Mouse (Mus musculus) embryonic facial prominence, embryonic 12.5 days (tissue): ENCODE results near the gene Apex2. TPM values are rescaled to one million over a fixed set of nuclear protein-coding genes. Genes with fewer than 3 reads are reported as not detected.
A peak's percentile ranks its signal among the peaks of the same experiment; 100 is the strongest.
"Not testable (repeated sequence)": the region's sequence is repeated elsewhere in the genome, so short reads cannot be mapped to it uniquely, and the experiment has no call there.

ENCODE experiments used
- ATAC-seq: fragments of 200-750 bp; cut with Nextera tagmentation; 2 replicates; pipeline ENCODE4 v1.8.0; 2017; ENCODE audit not compliant: insufficient number of reproducible peaks, insufficient read depth, low FRiP score, low TSS enrichment
- H3K27ac ChIP-seq: fragments of 300-500 bp; sonication (generic); 2 replicates; pipeline ENCODE4 v1.5.1; 2016; ENCODE audit warnings: mild to moderate bottlenecking
- H3K27me3 ChIP-seq: fragments of 300-500 bp; sonication (generic); 2 replicates; pipeline ENCODE4 v1.6.1; 2016; ENCODE audit warnings: mild to moderate bottlenecking, moderate library complexity
- H3K36me3 ChIP-seq: fragments of 300-500 bp; sonication (generic); 2 replicates; pipeline ENCODE4 v1.6.1; 2016; ENCODE audit warnings: mild to moderate bottlenecking
- H3K4me1 ChIP-seq: fragments of 300-500 bp; sonication (generic); 2 replicates; pipeline ENCODE4 v1.6.1; 2016
- H3K4me2 ChIP-seq: fragments of 300-500 bp; sonication (generic); replicated peaks from 2 replicates; pipeline ENCODE4 v1.6.1; 2016; ENCODE audit warnings: mild to moderate bottlenecking, moderate library complexity
- H3K4me3 ChIP-seq: fragments of 300-500 bp; sonication (generic); 2 replicates; pipeline ENCODE4 v1.5.1; 2016; ENCODE audit warnings: mild to moderate bottlenecking
- H3K9ac ChIP-seq: fragments of 300-500 bp; sonication (generic); 2 replicates; pipeline ENCODE4 v1.6.1; 2016; ENCODE audit warnings: mild to moderate bottlenecking, moderate library complexity
- H3K9me3 ChIP-seq: fragments of 300-500 bp; sonication (generic); 2 replicates; pipeline ENCODE4 v1.6.1; 2016; ENCODE audit warnings: mild to moderate bottlenecking, moderate library complexity
- WGBS: fragments of 180-500 bp; shearing (Covaris S2); methylation state at CpG from one replicate; pipeline ENCODE4 v1.1.7; 2016; 5-methylcytosine and 5-hydroxymethylcytosine counted together
- microRNA-seq: library from miRNA; unstranded; fragments of <30 nt; microRNA quantifications from one replicate; pipeline ENCODE4, GENCODE M21; 2017
- polyA plus RNA-seq: library from polyadenylated mRNA; unstranded; fragments of >200 nt; fragmentation: Nextera tagmentation; extraction: Ambion mirVana; gene quantifications from 2 replicates; pipeline ENCODE4 v1.2.1, GENCODE M21; 2016

Apex2 gene
- polyA plus RNA-seq, 1 experiment from 2014 or later: 28.5 TPM

GRCm38 (mm10) chrX:150486314-150487030 lies 103.2 kb downstream of the Apex2 start:
- ATAC-seq, H3K4me2 ChIP-seq, H3K4me1 ChIP-seq, H3K27ac ChIP-seq, H3K36me3 ChIP-seq, H3K27me3 ChIP-seq, H3K9ac ChIP-seq, H3K9me3 ChIP-seq, H3K4me3 ChIP-seq: not testable (repeated sequence)
- WGBS: 49% methylated on average over 10 of the region's 22 CpGs

GRCm38 (mm10) chrX:150477854-150478780 lies 111.6 kb downstream of the Apex2 start:
- Histone ChIP-seq H3K4me3 (peak overlapping the region; percentile 42), H3K27ac (peak overlapping the region; percentile 78), H3K36me3 (no peaks in the 10 kb centered on the region), H3K4me1 (no peaks in the 10 kb centered on the region), H3K9ac (no peak overlapping the region; the same call in 1 of the 2 replicates), H3K4me2 (peak overlapping the region; percentile 12; the same call in 1 of the 2 replicates), H3K9me3 (no peaks in the 10 kb centered on the region), H3K27me3 (no peaks in the 10 kb centered on the region)
- WGBS: under 1% methylated on average over 34 of the region's 34 CpGs
- ATAC-seq: peak; percentile 95

- Histone ChIP-seq H3K4me3 (no peak overlapping the region), H3K9ac (no peak overlapping the region), H3K27ac (no peak overlapping the region), H3K4me1 (no peaks in the 10 kb centered on the region), H3K4me2 (no peak overlapping the region), H3K36me3 (no peaks in the 10 kb centered on the region), H3K9me3 (no peaks in the 10 kb centered on the region), H3K27me3 (no peaks in the 10 kb centered on the region)
- WGBS: 92% methylated on average over 1 of the region's 1 CpGs
- no peak for ATAC-seq
Observed at GRCm38 (mm10) chrX:150471416-150471815, 118.3 kb downstream of the Apex2 start.

Small RNA genes within 50 kb of the gene (microRNA-seq; reads per million reads assigned to microRNA genes)
- gene Mir3620: not detected

Other genes with a start within 250 kb of the Apex2 start
- 40.1 and 42.7 TPM in 2 replicates for gene Tmem29, start 130.7 kb downstream of the Apex2 start, polyA plus RNA-seq
- 41.5 and 42.7 TPM in 2 replicates for gene Alas2, start 42.5 kb downstream of the Apex2 start, polyA plus RNA-seq
- gene Pfkfb1, start 1.6 kb downstream of the Apex2 start, polyA plus RNA-seq: 7.3 and 7.9 TPM in 2 replicates
- gene Tro, start 67.7 kb upstream of the Apex2 start, polyA plus RNA-seq: 45.2 and 46.3 TPM in 2 replicates
- gene Maged2, start 224.5 kb upstream of the Apex2 start, polyA plus RNA-seq: 589 and 607 TPM in 2 replicates